Mouse (Mus musculus): ENCODE results near the gene Zfp618.

GRCm38 (mm10) chr4:63009821-63010220 is 44.4 kb downstream of the Zfp618 start:
- TF ChIP-seq TAL1 (conservative IDR thresholded peaks at IDR 0.05; ENCODE audit: low read depth, low read length) = no peak
- TF ChIP-seq GATA1 (IDR thresholded peaks at IDR 0.05; ENCODE audit: borderline replicate concordance, low read length) = no peak
- TF ChIP-seq CTCF (IDR thresholded peaks at IDR 0.05; ENCODE audit: low read depth, low read length) = no peak
- no peak for TF ChIP-seq POLR2AphosphoS5 (IDR thresholded peaks at IDR 0.05; ENCODE audit: insufficient replicate concordance, low read depth, low read length)

Measured in G1E (cell line).